Mouse (Mus musculus) embryo, embryonic 10 days (tissue): ENCODE results near the gene Abcd2.

Experiments
- DNase-seq: peaks from one replicate; pipeline ENCODE4 v3.0.0-alpha.2; 2015; ENCODE audit warnings: low spot score

Abcd2 gene

GRCm38 (mm10) chr15:91161153-91161552 is 30.4 kb downstream of the Abcd2 start:
- no peak for DNase-seq

DNA sequence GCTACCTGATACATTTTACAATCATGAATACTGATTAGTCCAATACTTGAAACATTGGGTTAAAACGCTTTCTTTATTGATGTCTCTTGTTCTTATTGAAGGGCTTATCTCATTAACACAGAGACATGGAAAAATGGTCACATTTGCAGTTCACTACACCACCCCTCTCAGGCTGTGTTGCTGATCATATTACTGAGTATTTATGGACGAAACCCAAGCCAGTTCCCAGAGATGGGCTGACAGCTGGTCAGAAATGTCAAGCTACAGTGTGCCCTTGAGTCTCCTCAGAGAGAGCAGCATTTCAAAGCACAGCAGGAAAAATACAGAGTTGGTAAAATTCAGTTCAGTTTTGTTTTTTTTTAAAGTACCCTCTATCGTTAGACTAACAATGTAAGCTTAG is 38.3 kb downstream of the Abcd2 start:
- peak; percentile 17 for DNase-seq

DNA sequence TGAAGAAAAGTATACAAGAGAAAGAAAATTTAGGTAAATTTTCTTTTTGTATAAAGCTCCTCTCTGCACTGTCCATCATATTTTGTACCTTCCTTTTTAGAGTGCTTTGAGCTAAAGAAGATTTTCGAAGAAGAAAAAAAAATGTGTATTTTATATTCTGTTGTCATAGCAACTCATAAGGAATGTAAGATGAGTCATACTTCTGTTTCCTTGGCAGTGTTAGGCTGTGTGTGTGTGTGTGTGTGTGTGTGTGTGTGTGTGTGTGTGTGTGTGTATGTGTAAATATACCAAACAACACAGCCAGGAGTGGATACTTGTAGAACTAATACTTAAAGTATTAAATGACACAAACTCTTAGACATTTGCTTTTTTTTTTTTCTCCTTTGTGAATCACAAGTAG is 39.0 kb downstream of the Abcd2 start:
- no peak for DNase-seq

DNA sequence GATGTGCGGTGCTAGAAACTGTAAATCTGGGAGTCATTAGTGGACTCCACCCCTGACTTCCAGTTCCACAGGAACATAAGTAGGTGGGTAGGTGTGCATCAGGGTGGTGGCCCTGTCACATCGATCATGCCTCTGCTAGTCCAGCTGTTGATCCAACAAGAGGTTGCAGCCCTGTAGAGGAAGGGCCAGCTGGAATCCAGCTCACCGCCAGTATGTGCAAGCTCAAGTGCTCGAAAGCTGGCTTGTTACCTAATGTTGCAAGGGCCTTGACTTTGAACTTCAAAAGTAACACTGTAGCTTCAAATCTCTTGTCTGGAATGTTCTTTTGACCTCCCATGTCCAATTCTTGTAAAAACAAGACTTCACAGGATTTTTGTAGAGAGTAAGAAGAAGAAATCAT is 67.0 kb downstream of the Abcd2 start:
- DNase-seq = peak; percentile 29

DNA sequence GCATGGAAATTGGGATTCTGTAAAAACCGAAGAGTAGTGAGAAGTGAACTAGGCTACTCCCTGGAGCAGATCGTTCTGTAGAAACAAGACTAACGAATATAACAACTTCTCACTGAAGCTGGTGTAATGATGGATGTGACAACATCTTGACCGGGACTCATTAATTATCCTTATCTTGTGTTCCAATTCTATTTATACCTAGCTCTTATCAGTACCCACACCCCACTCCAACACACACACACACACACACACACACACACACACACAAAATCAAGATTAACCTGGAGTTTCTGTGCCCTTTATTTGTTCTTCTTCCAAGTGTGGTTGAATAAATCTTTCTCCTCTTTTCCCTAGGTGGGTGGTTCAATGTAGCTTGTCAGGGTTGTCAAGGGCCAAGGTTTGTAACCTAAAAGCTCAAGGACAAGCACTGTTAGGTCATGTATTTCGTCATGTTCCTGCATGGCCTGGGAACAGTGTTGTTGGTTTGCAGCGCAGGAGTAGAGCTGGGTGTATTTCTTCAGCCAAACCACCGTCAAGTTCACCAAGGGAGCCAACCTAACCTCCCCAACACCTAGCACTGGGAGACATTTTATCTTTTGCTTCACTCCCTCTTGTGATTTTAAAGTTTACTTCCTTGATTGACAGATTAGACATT is 78.9 kb downstream of the Abcd2 start:
- DNase-seq = no peak

DNA sequence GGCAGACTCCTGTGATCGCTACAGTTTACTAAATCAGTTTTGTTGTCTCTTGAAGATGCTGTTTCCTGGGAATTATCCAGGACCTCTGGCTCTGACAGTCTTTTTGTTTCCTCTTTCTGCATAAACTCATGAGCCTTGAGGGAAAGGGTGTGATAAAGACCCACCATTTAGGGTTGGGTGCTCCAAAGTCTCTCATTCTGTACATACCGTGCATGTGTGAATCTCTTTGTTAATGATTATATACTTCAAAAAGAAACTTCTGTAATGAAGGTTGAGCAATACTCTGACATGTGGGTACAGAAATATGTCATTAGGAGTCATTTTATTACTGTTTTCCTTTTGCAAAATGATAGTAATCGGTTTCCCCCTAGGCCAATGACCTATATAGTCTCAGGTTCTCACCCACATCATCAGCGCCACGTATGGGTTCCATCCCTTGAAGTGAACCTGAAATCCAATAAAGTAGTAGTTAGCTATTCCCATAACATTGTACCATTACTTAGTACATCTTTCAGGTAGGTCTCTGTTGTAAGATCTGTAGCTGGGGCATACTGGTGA is 83.4 kb downstream of the Abcd2 start:
- no peak for DNase-seq

- peak; percentile 40 for DNase-seq
These were observed 86.7 kb downstream of the Abcd2 start for GRCm38 (mm10) chr15:91104934-91105333.

DNA sequence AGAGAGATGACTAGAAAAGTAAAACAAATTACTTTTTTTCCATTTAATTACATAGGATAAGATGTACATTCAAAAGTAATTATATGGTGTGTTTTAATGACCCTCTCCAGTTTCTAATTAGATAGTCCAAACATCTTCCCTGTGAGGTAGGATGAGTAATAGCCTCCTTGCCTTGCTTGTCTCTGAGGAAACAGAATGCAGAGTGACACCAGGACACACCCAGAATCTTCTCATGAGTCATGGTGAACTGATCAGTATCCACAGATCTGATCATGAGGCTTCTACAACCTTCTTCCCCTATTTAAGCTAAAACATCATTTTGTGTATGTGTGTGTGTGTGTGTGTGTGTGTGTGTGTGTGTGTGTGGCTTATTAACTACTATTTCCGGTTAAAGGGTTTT is 87.3 kb downstream of the Abcd2 start:
- no peak for DNase-seq

- DNase-seq = no peak
These were observed 87.8 kb downstream of the Abcd2 start for GRCm38 (mm10) chr15:91103814-91104213.

GRCm38 (mm10) chr15:91103305-91103704 is 88.3 kb downstream of the Abcd2 start:
- DNase-seq = no peak

GRCm38 (mm10) chr15:91096606-91097005 is 95.0 kb downstream of the Abcd2 start:
- DNase-seq = no peak
